Mouse (Mus musculus) limb, embryonic 11.5 days (tissue): ENCODE measurements at regions not wholly inside any gene's neighbourhood (a gene's known extent, or its start where the extent isn't known, plus 50 kb on each side); places are given as distances from the start of the nearest gene placed in this dataset.

ENCODE experiments used
- ATAC-seq: fragments of 200-750 bp; cut with Nextera tagmentation; 2 replicates; pipeline ENCODE4 v1.8.0; 2017; ENCODE audit warnings: low read depth; ENCODE audit not compliant: insufficient number of reproducible peaks, low FRiP score, low TSS enrichment
- DNase-seq: peaks from one replicate; pipeline ENCODE4 v3.0.0-alpha.2; 2015; ENCODE audit warnings: low spot score
- H3K27ac ChIP-seq: fragments of 300-500 bp; sonication (generic); replicated peaks from 2 replicates; pipeline ENCODE4 v1.5.1; 2014; ENCODE audit warnings: low read depth, mild to moderate bottlenecking, low read length
- H3K27me3 ChIP-seq: fragments of 300-500 bp; sonication (generic); 2 replicates; pipeline ENCODE4 v1.6.1; 2014; ENCODE audit warnings: mild to moderate bottlenecking, low read length, mixed read lengths; ENCODE audit not compliant: control insufficient read depth, insufficient read depth
- H3K36me3 ChIP-seq: fragments of 300-500 bp; sonication (generic); 2 replicates; pipeline ENCODE4 v1.6.1; 2014; ENCODE audit warnings: mild to moderate bottlenecking, low read length, moderate library complexity, mixed read lengths; ENCODE audit not compliant: control insufficient read depth, insufficient read depth
- H3K4me1 ChIP-seq: fragments of 300-500 bp; sonication (generic); 2 replicates; pipeline ENCODE4 v1.6.1; 2014; ENCODE audit warnings: low read length, mixed read lengths; ENCODE audit not compliant: control insufficient read depth, insufficient read depth
- H3K4me2 ChIP-seq: fragments of 300-500 bp; sonication (generic); 2 replicates; pipeline ENCODE4 v1.6.1; 2014; ENCODE audit warnings: low read depth, mild to moderate bottlenecking, moderate library complexity; ENCODE audit not compliant: severe bottlenecking
- H3K4me3 ChIP-seq: fragments of 300-500 bp; sonication (generic); 2 replicates; pipeline ENCODE4 v1.5.1; 2014; ENCODE audit warnings: low read depth, low read length
- H3K9ac ChIP-seq: fragments of 300-500 bp; sonication (generic); 2 replicates; pipeline ENCODE4 v1.6.1; 2014; ENCODE audit warnings: mild to moderate bottlenecking, low read length
- H3K9me3 ChIP-seq: fragments of 300-500 bp; sonication (generic); 2 replicates; pipeline ENCODE4 v1.6.1; 2016; ENCODE audit warnings: low read length; ENCODE audit not compliant: control insufficient read depth
- WGBS: fragments of 180-500 bp; shearing (Covaris S2); extraction: QIAGEN DNeasy Blood & Tissue Kit; methylation state at CpG from one replicate; pipeline ENCODE4 v1.1.7; 2014; 5-methylcytosine and 5-hydroxymethylcytosine counted together

- H3K4me2 ChIP-seq: no peak overlapping the region
These were observed 83.1 kb downstream of the Stk35 start for GRCm38 (mm10) chr2:129883417-129883816.

GRCm38 (mm10) chr2:129884316-129884715 is 84.0 kb downstream of the Stk35 start:
- Histone ChIP-seq H3K36me3 (no peaks in the 10 kb centered on the region), H3K27me3 (no peaks in the 10 kb centered on the region), H3K4me1 (no peaks in the 10 kb centered on the region), H3K4me2 (no peak overlapping the region), H3K4me3 (no peak overlapping the region), H3K9ac (no peak overlapping the region), H3K9me3 (no peaks in the 10 kb centered on the region), H3K27ac (no peak overlapping the region)
- ATAC-seq (no peak), DNase-seq (no peak)
- 36% methylated on average over 3 of the region's 3 CpGs for WGBS

More at GRCm38 (mm10) chr2:129883417-129883816, 83.1 kb downstream of the Stk35 start:
- DNase-seq (no peak), ATAC-seq (no peak)
- Histone ChIP-seq H3K9me3 (no peaks in the 10 kb centered on the region), H3K4me3 (no peak overlapping the region), H3K4me1 (no peaks in the 10 kb centered on the region), H3K27ac (no peak overlapping the region), H3K36me3 (no peaks in the 10 kb centered on the region), H3K9ac (no peak overlapping the region), H3K27me3 (no peaks in the 10 kb centered on the region)
- 30% methylated on average over 6 of the region's 6 CpGs for WGBS

DNA sequence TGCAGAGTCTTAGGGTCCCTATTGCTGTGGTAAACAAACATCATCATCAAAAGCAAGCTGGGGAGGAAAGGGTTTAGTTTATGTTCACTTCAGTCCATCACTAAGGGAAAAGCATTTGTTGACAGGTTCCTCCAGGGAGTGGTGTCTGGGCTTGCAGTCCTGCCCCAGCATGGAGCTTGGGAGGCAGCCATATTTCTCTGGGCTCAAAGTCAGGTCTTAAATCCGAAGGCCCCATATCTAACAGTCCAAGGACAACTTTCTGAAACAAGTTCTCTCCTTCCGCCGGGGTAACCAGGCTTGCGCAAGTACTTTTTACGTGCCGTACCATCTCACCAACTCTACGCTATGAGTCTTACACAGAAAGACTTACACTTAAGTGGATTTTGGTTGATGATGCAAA is 85.2 kb downstream of the Stk35 start:
- Histone ChIP-seq H3K4me2 (no peak overlapping the region), H3K36me3 (no peaks in the 10 kb centered on the region), H3K27ac (no peak overlapping the region), H3K9ac (no peak overlapping the region), H3K4me1 (no peaks in the 10 kb centered on the region), H3K4me3 (no peak overlapping the region), H3K9me3 (no peaks in the 10 kb centered on the region), H3K27me3 (no peaks in the 10 kb centered on the region)
- no peak for ATAC-seq
- WGBS: 94% methylated on average over 7 of the region's 7 CpGs
- no peak for DNase-seq

GRCm38 (mm10) chr2:129893231-129893630 is 92.9 kb downstream of the Stk35 start:
- Histone ChIP-seq H3K4me2 (no peak overlapping the region), H3K4me3 (no peak overlapping the region), H3K27me3 (no peaks in the 10 kb centered on the region), H3K27ac (no peak overlapping the region), H3K9ac (no peak overlapping the region), H3K9me3 (no peaks in the 10 kb centered on the region), H3K4me1 (no peaks in the 10 kb centered on the region), H3K36me3 (no peaks in the 10 kb centered on the region)
- 76% methylated on average over 7 of the region's 7 CpGs for WGBS
- no peak for ATAC-seq
- no peak for DNase-seq

DNA sequence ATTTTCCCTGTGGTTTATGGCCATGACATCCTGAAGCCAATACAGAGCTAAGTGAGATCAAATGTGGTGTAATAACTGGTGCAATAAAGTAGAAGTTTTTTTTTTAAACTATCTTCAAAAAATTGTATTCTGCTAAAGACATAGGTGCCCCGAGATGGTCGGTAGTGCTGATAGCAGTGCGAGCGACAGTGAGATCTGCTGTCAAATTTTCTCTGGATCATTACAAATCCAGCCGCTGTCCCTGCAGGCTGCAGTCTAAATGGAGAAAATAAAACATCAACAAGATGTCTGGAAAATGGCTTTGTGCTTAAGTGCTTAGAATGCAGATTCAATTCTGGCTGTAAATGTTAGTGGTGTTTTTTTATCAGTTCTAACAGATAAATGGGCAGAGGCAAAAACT is 93.5 kb downstream of the Stk35 start:
- no peak overlapping the region for H3K4me3 ChIP-seq
- no peaks in the 10 kb centered on the region for H3K4me1 ChIP-seq
- no peaks in the 10 kb centered on the region for H3K27me3 ChIP-seq
- DNase-seq: no peak
- no peak overlapping the region for H3K9ac ChIP-seq
- ATAC-seq: no peak
- H3K36me3 ChIP-seq: no peaks in the 10 kb centered on the region
- H3K4me2 ChIP-seq: no peak overlapping the region
- H3K9me3 ChIP-seq: no peaks in the 10 kb centered on the region
- H3K27ac ChIP-seq: no peak overlapping the region
- WGBS: 91% methylated on average over 5 of the region's 5 CpGs

- no peak for ATAC-seq
- Histone ChIP-seq H3K27ac (no peak overlapping the region), H3K36me3 (no peaks in the 10 kb centered on the region), H3K9ac (no peak overlapping the region), H3K4me2 (no peak overlapping the region), H3K4me3 (no peak overlapping the region), H3K4me1 (no peaks in the 10 kb centered on the region), H3K27me3 (no peaks in the 10 kb centered on the region), H3K9me3 (no peaks in the 10 kb centered on the region)
- WGBS: 80% methylated on average over 8 of the region's 8 CpGs
- DNase-seq: no peak
These were observed 94.6 kb downstream of the Stk35 start for GRCm38 (mm10) chr2:129894906-129895305.

DNA sequence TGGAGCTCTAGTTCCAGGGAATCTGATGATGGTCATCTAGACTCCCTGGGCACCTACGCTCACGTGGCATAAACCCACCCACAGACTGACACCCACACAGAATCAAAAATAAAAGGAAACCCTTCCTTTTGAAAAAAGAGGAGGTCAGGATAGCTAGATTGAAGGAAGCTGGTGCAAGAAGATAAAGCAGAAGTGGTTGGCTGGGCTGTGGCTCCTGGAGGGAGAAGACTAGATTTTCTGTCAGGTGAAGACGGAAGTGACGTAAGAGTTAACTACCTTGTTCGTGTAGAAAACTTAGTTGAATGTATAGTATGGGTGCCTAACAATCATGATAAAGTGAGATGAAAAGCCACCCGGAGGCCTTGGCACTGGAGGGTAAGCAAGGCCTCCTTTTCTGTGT is 95.1 kb downstream of the Stk35 start:
- Histone ChIP-seq H3K27me3 (no peaks in the 10 kb centered on the region), H3K9me3 (no peaks in the 10 kb centered on the region), H3K4me3 (no peak overlapping the region), H3K27ac (no peak overlapping the region), H3K9ac (no peak overlapping the region), H3K36me3 (no peaks in the 10 kb centered on the region), H3K4me1 (no peaks in the 10 kb centered on the region), H3K4me2 (no peak overlapping the region)
- 92% methylated on average over 6 of the region's 6 CpGs for WGBS
- DNase-seq (no peak), ATAC-seq (no peak)

- WGBS: 88% methylated on average over 4 of the region's 4 CpGs
These were observed 96.4 kb downstream of the Stk35 start for GRCm38 (mm10) chr2:129896696-129897095.

GRCm38 (mm10) chr2:129903383-129904135 is 103.2 kb downstream of the Stk35 start:
- Histone ChIP-seq H3K9me3 (no peaks in the 10 kb centered on the region), H3K27me3 (no peaks in the 10 kb centered on the region), H3K4me3 (no peak overlapping the region), H3K27ac (no peak overlapping the region), H3K36me3 (no peaks in the 10 kb centered on the region), H3K4me1 (no peaks in the 10 kb centered on the region), H3K4me2 (no peak overlapping the region), H3K9ac (no peak overlapping the region)
- no peak for DNase-seq
- 69% methylated on average over 4 of the region's 4 CpGs for WGBS
- ATAC-seq: no peak

More at GRCm38 (mm10) chr2:129896696-129897095, 96.4 kb downstream of the Stk35 start:
- Histone ChIP-seq H3K9me3 (no peaks in the 10 kb centered on the region), H3K27me3 (no peaks in the 10 kb centered on the region), H3K4me1 (no peaks in the 10 kb centered on the region), H3K4me3 (no peak overlapping the region), H3K36me3 (no peaks in the 10 kb centered on the region), H3K27ac (no peak overlapping the region), H3K9ac (no peak overlapping the region), H3K4me2 (no peak overlapping the region)
- DNase-seq (no peak), ATAC-seq (no peak)
